Mouse (Mus musculus): ENCODE data around the gene Ap3m1. TPM values are rescaled to one million over a fixed set of nuclear protein-coding genes. Genes with fewer than 3 reads are reported as not detected.

Ap3m1 gene
- polyA plus RNA-seq, 1 experiment from 2014 or later: 79.0 TPM

DNA sequence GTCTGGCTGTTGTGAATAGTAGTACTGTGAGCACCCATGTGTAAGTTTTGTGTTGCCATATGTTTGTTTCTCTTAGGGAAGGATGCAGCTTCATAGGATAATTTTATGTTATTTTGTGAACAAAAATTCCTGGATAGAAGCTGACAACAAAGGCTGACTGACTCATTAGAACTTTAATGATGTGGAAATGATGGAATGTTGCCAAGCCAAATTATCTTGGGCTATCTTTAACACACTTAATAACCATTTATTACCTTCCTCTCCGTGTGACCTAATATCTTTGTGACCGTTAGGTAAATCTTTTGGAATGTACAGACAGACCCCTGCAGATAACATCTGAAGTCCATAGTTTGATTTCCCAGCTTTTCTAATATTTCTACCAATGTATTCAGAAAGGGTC, 33.8 kb upstream of the Ap3m1 start:
- 25% methylated on average over 2 of the region's 2 CpGs for WGBS
- no peak for ATAC-seq
- Histone ChIP-seq H3K9me3 (no peaks in the 10 kb centered on the region), H3K36me3 (no peaks in the 10 kb centered on the region), H3K4me1 (replicated peaks) (peaks cover 26% of the 10 kb centered on the region), H3K27me3 (replicated peaks) (no peaks in the 10 kb centered on the region), H3K4me2 (replicated peaks) (no peak overlapping the region), H3K27ac (no peak overlapping the region), H3K4me3 (replicated peaks) (no peak overlapping the region), H3K9ac (no peak overlapping the region)

GRCm38 (mm10) chr14:21085666-21086065, 33.4 kb upstream of the Ap3m1 start:
- WGBS: 73% methylated on average over 5 of the region's 5 CpGs
- H3K27ac ChIP-seq: no peak overlapping the region
- no peak for ATAC-seq

GRCm38 (mm10) chr14:21082823-21083222, 30.5 kb upstream of the Ap3m1 start:
- WGBS: 61% methylated on average over 1 of the region's 1 CpGs
- no peak overlapping the region for H3K4me2 ChIP-seq (replicated peaks)
- ATAC-seq: no peak

More at GRCm38 (mm10) chr14:21085666-21086065, 33.4 kb upstream of the Ap3m1 start:
- peaks cover 26% of the 10 kb centered on the region for H3K4me1 ChIP-seq (replicated peaks)
- no peaks in the 10 kb centered on the region for H3K27me3 ChIP-seq (replicated peaks)
- H3K4me3 ChIP-seq (replicated peaks): no peak overlapping the region
- H3K9me3 ChIP-seq: no peaks in the 10 kb centered on the region
- no peaks in the 10 kb centered on the region for H3K36me3 ChIP-seq
- H3K4me2 ChIP-seq (replicated peaks): no peak overlapping the region
- H3K9ac ChIP-seq: no peak overlapping the region

DNA sequence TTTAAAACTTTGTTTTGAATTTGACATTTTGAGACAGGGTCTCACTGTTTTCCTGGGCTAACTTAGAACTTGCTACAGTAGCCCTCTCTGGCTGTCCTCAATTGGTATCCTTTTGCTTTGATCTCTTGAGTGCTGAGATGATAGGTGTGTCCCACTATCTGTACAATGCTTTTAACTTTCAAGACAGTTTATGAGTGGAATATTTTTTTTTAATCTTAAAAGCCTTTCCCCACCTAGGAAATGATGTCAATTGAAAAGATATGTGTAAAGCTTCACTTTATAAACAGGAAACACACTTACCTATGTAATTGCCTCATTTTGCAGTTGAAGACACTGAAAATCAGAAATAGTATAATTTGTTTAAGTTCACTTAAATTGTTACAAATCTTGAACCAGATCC, 26.2 kb upstream of the Ap3m1 start:
- Histone ChIP-seq H3K9me3 (no peaks in the 10 kb centered on the region), H3K36me3 (no peaks in the 10 kb centered on the region), H3K4me2 (replicated peaks) (no peak overlapping the region), H3K27ac (no peak overlapping the region), H3K4me3 (replicated peaks) (no peak overlapping the region), H3K9ac (no peak overlapping the region), H3K4me1 (replicated peaks) (peaks cover 16% of the 10 kb centered on the region), H3K27me3 (replicated peaks) (no peaks in the 10 kb centered on the region)
- ATAC-seq: no peak

More at GRCm38 (mm10) chr14:21082823-21083222, 30.5 kb upstream of the Ap3m1 start:
- Histone ChIP-seq H3K36me3 (no peaks in the 10 kb centered on the region), H3K9me3 (no peaks in the 10 kb centered on the region), H3K27me3 (replicated peaks) (no peaks in the 10 kb centered on the region), H3K27ac (no peak overlapping the region), H3K4me3 (replicated peaks) (no peak overlapping the region), H3K9ac (no peak overlapping the region), H3K4me1 (replicated peaks) (peaks cover 14% of the 10 kb centered on the region)

DNA sequence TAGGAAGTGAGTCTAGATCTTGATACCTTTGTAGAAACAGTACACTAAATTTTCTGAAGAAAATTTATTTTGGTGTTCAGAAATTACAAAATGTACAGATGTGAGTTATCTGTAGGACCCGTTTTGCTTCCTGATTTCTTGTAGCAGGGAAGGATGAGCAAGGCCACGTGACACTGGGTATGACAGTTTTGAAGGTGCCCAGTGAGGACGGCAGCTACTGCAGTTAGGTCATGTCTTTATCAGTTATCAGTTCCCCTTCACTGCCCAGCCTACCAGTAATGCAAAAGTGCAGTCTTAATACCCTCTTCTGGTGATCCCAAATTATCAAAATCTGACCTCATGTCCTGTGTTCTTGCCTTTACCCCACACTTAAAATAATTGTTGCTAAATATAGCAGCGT, 25.6 kb upstream of the Ap3m1 start:
- no peak overlapping the region for H3K27ac ChIP-seq
- H3K27me3 ChIP-seq (replicated peaks): no peaks in the 10 kb centered on the region
- no peak overlapping the region for H3K4me3 ChIP-seq (replicated peaks)
- no peak overlapping the region for H3K4me2 ChIP-seq (replicated peaks)
- H3K36me3 ChIP-seq: no peaks in the 10 kb centered on the region
- no peaks in the 10 kb centered on the region for H3K9me3 ChIP-seq
- no peak overlapping the region for H3K9ac ChIP-seq
- 79% methylated on average over 4 of the region's 4 CpGs for WGBS
- ATAC-seq: no peak
- peaks cover 16% of the 10 kb centered on the region for H3K4me1 ChIP-seq (replicated peaks)

- Histone ChIP-seq H3K4me1 (replicated peaks) (peaks cover 16% of the 10 kb centered on the region), H3K9ac (peak overlapping the region; percentile 78), H3K4me3 (replicated peaks) (peak overlapping the region; percentile 63), H3K27me3 (replicated peaks) (no peaks in the 10 kb centered on the region), H3K36me3 (no peaks in the 10 kb centered on the region), H3K4me2 (replicated peaks) (peak overlapping the region; percentile 78), H3K9me3 (no peaks in the 10 kb centered on the region), H3K27ac (no peak overlapping the region; the same call in 1 of the 2 replicates)
- WGBS: 34% methylated on average over 7 of the region's 7 CpGs
- peak; percentile 30 for ATAC-seq
Observed at GRCm38 (mm10) chr14:21076501-21077194, 24.3 kb upstream of the Ap3m1 start.

GRCm38 (mm10) chr14:21075751-21076500, 23.6 kb upstream of the Ap3m1 start:
- H3K9ac ChIP-seq: peak overlapping the region; percentile 78
- peak; percentile 99 for ATAC-seq
- H3K4me1 ChIP-seq (replicated peaks): peaks cover 16% of the 10 kb centered on the region
- peak overlapping the region; percentile 63 for H3K4me3 ChIP-seq (replicated peaks)
- H3K36me3 ChIP-seq: no peaks in the 10 kb centered on the region
- H3K9me3 ChIP-seq: no peaks in the 10 kb centered on the region
- no peaks in the 10 kb centered on the region for H3K27me3 ChIP-seq (replicated peaks)
- peak overlapping the region; percentile 86 for H3K27ac ChIP-seq
- under 1% methylated on average over 48 of the region's 59 CpGs for WGBS
- peak overlapping the region; percentile 78 for H3K4me2 ChIP-seq (replicated peaks)

DNA sequence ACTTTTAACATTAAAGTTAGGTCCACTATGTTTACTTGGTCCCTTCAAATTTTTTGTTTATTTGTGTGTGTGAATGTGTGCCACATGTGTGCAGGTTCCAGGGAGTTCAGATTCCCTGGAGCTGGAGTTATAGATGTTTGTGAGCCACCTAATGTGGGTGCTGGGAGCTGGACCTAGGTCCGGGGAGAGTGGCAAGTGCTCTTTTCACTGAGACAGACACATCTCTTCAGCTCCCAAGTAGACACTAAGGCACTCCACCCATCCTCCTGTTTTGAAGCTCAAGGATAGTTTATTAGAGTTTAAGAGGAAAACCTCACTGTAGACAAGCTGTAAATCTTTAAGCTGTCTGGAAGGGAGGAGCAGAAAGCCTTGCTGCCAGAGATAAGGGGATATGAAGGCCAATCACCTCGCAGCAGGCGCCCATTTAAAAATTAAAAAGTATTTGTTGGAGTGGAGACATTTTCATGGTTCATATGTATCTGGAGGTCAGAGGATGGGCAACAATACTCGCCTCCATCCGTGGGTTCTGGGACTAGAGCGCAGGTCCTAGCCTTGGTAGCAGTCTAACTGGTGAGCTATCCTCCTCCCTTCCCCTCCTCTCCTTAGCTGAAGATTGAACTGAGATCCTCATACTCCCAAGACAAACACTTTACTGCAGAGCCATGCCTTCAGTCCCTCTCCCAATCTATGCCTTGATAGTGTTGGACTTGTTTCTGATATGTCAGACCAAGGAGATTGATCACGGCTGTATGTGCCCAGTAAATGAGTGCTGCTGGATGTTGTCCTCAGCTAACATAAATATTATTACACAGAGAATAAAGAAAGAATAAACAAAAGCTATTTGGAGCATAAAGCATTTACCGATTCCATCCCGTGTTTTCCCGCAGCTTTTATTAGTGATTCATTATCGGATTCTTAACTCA, 22.4 kb upstream of the Ap3m1 start:
- H3K4me1 ChIP-seq (replicated peaks): peaks cover 16% of the 10 kb centered on the region
- WGBS: 27% methylated on average over 11 of the region's 11 CpGs
- H3K4me2 ChIP-seq (replicated peaks): peak overlapping the region; percentile 78
- ATAC-seq: no peak
- H3K4me3 ChIP-seq (replicated peaks): peak overlapping the region; percentile 63; the same call in 1 of the 2 replicates
- H3K9me3 ChIP-seq: no peaks in the 10 kb centered on the region
- 0 out of 2 replicates have a peak overlapping the region, but pooled peaks have one; percentile 11 for H3K27ac ChIP-seq
- no peak overlapping the region for H3K9ac ChIP-seq
- no peaks in the 10 kb centered on the region for H3K36me3 ChIP-seq
- no peaks in the 10 kb centered on the region for H3K27me3 ChIP-seq (replicated peaks)

DNA sequence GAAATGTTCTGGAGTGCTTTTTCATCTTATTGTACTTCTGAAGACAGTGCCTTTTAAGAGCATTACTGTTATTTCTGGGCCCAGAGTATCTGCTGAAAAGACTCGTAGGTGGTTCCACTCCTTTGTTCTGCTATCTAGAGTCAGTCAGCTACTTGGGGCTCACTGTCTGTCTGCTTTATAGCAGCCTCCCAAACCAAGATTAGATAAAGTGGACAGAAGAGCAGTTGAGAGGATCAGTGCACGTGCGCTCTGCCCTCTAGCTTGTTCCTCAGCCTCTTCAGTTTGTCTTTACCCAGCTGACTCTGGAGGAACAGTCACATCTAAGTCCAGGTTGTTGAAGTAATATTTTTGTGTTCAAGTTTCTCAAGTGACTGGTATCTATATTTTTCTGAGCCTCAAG, 21.7 kb upstream of the Ap3m1 start:
- Histone ChIP-seq H3K36me3 (no peaks in the 10 kb centered on the region), H3K4me1 (replicated peaks) (peaks cover 16% of the 10 kb centered on the region), H3K9me3 (no peaks in the 10 kb centered on the region), H3K4me3 (replicated peaks) (no peak overlapping the region), H3K9ac (no peak overlapping the region), H3K4me2 (replicated peaks) (no peak overlapping the region), H3K27me3 (replicated peaks) (no peaks in the 10 kb centered on the region), H3K27ac (no peak overlapping the region)
- 52% methylated on average over 3 of the region's 3 CpGs for WGBS
- ATAC-seq: no peak

GRCm38 (mm10) chr14:21069594-21069993, 17.3 kb upstream of the Ap3m1 start:
- Histone ChIP-seq H3K4me2 (replicated peaks) (no peak overlapping the region), H3K4me3 (replicated peaks) (no peak overlapping the region), H3K36me3 (no peaks in the 10 kb centered on the region), H3K4me1 (replicated peaks) (peaks cover 15% of the 10 kb centered on the region), H3K27me3 (replicated peaks) (no peaks in the 10 kb centered on the region), H3K9ac (no peak overlapping the region), H3K9me3 (no peaks in the 10 kb centered on the region), H3K27ac (no peak overlapping the region)
- WGBS: 86% methylated on average over 5 of the region's 5 CpGs
- ATAC-seq: no peak

GRCm38 (mm10) chr14:21065490-21066162, 13.3 kb upstream of the Ap3m1 start:
- no peak overlapping the region for H3K4me3 ChIP-seq (replicated peaks)
- peak; percentile 73 for ATAC-seq
- peak overlapping the region; percentile 27; the same call in 1 of the 2 replicates for H3K27ac ChIP-seq
- no peaks in the 10 kb centered on the region for H3K9me3 ChIP-seq
- no peak overlapping the region for H3K4me2 ChIP-seq (replicated peaks)
- H3K36me3 ChIP-seq: no peaks in the 10 kb centered on the region
- H3K27me3 ChIP-seq (replicated peaks): no peaks in the 10 kb centered on the region
- H3K9ac ChIP-seq: no peak overlapping the region
- 37% methylated on average over 8 of the region's 8 CpGs for WGBS
- peaks cover 12% of the 10 kb centered on the region; the same call in 1 of the 2 replicates for H3K4me1 ChIP-seq (replicated peaks)

Measured in intestine, embryonic 15.5 days (tissue).